Mouse (Mus musculus) fibroblast of lung, adult 2 months (primary cell): ENCODE data around the gene Dpy19l1.
A peak's percentile ranks its signal among the peaks of the same experiment; 100 is the strongest.

ENCODE experiments used
- DNase-seq: peaks from one replicate; pipeline ENCODE4 v3.0.0-alpha.2; 2011; ENCODE audit warnings: low read depth

Dpy19l1 gene

DNA sequence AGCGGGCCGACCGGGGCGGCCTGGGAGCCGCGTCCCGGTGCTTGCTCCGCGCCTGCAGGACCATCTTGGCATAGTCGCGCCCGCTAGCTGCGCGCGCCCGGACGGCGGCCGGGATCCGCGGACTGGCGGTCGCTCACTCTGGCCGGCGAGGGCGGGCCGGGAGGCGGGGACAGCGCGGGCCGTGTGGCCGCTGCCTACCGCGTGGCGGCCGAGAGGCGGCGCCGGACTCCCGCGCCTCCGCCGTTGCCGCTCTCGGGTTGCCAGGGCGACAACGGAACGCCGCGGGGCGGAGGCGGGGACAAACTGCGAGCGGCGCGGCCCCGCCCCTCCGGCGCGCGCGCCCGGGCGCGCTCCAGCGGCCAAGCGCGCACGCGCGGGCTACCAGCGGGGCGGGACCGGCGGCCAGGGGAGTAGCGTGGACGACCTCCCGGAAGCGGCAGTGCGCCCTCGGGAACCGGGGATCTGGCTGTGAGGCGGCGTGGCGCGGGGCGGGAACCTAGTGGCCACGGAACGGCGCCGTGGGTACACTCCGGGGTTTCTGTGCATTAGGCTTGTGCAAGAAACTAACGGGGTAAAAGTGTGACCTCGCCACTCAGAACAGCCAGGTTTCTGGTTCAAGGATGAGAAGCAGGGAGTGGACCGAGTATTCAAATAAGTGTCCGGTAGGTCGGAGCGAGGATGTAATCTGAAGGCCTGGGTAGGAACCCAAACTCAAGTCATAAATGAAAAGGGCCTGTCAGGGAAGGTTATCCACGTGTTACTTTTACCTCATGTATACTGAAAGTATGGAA lies at the start of gene Dpy19l1:
Gene Dpy19l1, minus strand, starts transcription at position 74 of the 791 bp plus-strand sequence.
- peak; percentile 67 for DNase-seq

DNA sequence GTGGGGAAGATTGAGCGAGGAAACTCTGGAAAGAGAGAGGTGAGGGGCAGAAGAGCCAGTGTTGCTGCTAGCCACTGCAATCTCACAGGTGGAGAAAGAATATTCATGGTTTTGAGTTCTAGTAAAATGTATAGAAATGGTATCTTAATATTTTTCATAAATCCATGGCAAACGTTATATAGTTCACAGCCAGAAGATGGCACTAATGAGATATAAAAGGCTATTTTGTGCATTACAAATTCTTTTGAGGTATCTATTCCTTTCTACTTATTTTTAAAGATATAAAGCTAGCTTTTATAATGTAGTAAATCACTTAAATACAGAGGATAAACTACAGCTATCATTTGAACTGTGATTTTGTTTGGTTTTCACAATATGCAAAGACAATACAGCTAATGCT lies 35.2 kb upstream of the Dpy19l1 start:
- DNase-seq = no peak

- DNase-seq = no peak
Observed at GRCm38 (mm10) chr9:24516575-24517139, 13.7 kb upstream of the Dpy19l1 start.

- no peak for DNase-seq
Observed at GRCm38 (mm10) chr9:24514078-24514469, 11.1 kb upstream of the Dpy19l1 start.

GRCm38 (mm10) chr9:24513290-24514077 lies 10.5 kb upstream of the Dpy19l1 start:
- no peak for DNase-seq

DNA sequence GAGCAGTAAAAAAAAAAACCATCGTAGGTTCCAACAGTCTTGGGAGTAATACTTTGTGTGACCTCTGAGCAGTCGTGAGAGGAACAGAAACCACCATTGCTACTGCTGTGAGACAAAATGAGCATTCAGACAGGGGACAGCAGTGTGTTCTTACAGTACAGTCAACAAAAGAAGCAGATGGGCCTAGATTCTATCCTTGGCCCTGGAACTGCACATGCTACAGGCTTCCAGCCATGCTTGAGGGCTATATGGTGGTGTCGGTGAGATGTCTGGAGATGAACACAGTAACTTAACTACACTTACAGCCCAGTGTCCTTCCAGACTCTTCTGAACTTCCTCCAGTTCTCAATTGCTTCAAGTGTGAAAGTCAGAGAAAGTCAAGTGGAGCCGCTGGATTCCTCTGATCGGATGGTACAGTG lies 9.2 kb upstream of the Dpy19l1 start:
- no peak for DNase-seq

DNA sequence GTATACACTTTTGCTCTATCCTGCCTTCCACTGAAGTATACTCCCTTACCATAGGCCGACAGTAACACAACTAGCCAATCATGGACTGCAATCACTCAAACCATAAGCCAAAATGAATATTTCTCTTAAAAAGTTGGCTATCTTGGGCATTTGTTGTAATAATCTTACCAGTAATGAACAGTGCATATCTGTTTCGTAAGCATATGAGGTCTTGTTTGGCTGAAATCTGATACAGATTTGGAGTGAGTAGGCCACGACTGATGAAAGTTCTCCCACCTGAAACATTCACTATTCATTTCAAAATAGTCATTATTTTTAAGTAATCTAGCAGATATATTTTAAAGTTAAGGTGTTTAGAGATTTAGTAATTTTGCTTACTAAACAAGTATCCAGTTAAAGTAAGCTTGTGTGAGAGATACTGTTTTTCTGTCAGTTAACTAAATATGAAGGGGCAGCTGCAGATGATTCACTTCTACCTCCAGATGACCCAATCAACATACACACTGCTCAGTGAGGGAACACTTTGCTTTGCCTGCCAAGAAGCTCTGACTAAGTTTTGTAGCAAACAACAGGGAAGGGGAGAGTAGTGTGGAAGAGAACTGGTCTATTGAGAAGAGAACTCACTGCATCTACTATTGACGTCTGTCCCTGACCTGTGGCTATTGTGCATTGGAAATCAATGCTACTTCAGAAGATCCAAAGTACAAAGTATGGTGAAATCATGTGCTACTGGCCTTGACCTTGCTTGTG lies 8.6 kb upstream of the Dpy19l1 start:
- peak; percentile 57 for DNase-seq

DNA sequence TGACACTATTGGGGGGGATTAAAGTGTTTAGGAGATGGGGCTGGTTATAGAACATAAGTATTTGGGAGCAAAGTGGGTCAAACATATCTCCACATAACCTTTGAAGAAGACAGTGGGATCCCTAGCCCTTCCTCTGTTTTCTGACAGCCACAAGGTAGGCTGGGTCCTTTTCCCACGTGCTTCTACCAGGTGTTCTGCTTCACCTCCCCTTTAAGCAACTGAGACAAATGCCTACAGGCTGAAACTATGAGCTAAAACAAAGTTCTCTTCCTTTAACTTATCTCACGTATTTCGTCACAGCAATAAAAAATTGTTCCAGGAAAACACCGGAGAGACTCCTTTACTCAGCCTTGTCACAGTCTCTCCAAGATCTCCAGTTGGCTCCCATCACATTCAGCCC lies 5.9 kb upstream of the Dpy19l1 start:
- DNase-seq = no peak

DNA sequence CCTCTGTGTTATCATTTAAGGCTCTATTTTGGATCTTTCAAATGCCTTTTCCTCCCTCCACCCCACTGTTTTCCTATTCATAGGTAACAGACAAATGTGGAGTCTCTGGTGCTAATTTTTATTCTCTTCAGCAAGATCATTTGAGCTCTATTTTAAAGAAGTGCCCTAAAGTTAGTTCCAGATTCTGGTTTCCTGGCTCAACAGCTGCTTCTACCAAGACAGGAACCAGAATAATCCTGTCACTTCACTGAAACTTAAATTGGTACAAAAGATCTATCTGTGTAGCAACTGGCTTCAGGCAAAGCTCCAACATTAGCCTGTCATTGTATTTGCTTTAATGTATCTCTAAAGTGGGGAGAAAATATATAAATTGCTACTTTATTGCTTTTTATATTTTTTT lies 3.6 kb upstream of the Dpy19l1 start:
- DNase-seq = no peak

GRCm38 (mm10) chr9:24505017-24505763 lies 2.2 kb upstream of the Dpy19l1 start:
- no peak for DNase-seq

GRCm38 (mm10) chr9:24504381-24504780 lies 1.4 kb upstream of the Dpy19l1 start:
- no peak for DNase-seq

- DNase-seq = no peak
Observed at GRCm38 (mm10) chr9:24503858-24504219, 899 bp upstream of the Dpy19l1 start.

- DNase-seq = no peak
Observed at GRCm38 (mm10) chr9:24502571-24503004, 352 bp downstream of the Dpy19l1 start.

DNA sequence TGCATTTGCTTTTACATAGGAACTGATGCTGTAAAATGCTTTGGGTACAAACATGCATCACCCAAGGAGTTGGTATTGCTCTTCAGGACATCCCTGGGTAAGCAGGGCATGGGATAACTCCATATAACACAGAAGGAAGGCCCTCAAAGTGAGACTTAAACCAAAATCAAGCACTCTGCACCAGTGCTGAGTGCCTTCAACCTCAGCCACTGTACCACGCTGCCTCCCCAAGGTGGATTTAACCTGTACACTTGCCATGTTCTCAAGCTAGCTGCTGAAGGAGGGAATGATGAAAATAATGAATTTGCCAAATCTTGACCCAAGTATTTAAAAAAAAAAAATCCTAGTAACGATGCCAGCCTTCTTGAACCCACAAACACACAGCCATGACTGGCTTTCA lies 1.3 kb downstream of the Dpy19l1 start:
- no peak for DNase-seq

DNA sequence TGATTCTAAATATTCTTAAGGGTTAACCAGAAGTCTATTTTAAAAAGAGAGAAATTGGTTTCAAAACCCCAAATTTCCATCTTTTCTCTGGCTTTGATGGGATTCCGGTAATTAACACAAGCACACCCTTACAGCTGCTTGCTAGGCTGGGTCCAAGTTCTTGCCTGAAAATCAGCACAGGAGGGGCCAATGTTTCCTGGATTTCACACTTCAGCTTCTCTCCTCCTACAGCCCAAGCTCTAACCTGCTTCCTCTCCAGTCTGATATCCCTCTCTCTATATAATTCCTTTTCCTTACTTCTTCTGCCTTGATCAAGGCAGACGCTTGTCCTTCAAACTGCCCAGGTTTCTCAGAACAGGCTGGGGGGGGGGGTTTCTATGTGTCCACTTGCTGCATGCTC lies 6.7 kb downstream of the Dpy19l1 start:
- DNase-seq = no peak

DNA sequence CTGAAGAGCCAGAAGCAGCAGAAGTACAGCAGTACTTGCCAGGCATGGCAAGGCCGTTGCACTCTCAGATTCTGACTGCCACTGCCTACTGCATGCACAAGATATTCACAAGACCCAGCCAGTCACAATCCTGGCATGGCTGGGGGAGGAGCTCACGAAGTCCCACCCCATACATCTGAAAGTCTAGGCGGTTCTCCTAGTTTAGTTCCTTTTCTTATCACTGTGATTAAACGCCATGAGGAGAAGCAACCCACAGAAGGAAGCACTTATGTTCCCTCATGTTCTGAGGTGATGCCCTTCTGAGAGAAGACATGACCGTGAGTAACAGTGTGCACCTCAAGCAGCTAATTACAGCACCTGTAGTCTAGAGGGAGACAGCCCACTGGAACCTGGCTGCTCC lies 12.4 kb downstream of the Dpy19l1 start:
- DNase-seq = no peak

DNA sequence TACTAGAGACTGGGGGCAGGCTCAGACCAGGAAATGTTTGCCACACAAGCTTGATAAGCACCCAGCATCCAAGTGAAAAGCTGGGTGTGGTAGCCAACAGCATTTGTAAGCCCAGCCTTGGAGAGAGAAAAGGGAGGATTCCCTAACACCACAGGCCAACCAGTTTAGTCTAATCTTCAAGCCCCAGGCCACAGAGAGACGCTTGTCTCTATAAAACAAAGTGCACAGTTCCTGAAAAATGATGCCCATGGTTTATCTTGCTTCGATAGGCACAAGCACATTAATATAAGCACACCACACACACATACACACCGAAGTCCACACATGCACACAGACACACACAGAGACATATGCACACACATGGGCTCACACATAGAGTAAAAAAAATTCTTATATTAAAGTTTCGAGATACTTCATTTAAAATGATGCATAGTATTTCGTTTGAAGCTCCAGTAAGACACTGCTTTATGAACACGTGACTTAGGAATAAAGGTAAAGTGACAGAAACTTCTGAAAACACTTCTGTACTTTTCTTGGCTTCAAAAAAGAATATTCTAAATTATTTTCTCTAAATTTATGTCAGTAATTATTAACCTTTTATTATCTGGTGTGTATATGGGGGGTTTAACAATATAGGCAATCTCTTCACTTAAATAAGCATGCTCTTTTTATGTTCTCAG lies 14.4 kb downstream of the Dpy19l1 start:
- DNase-seq = no peak

- no peak for DNase-seq
Observed at GRCm38 (mm10) chr9:24482375-24482774, 20.6 kb downstream of the Dpy19l1 start.

GRCm38 (mm10) chr9:24477251-24477650 lies 25.7 kb downstream of the Dpy19l1 start:
- no peak for DNase-seq

- no peak for DNase-seq
Observed at GRCm38 (mm10) chr9:24473824-24474223, 29.1 kb downstream of the Dpy19l1 start.

DNA sequence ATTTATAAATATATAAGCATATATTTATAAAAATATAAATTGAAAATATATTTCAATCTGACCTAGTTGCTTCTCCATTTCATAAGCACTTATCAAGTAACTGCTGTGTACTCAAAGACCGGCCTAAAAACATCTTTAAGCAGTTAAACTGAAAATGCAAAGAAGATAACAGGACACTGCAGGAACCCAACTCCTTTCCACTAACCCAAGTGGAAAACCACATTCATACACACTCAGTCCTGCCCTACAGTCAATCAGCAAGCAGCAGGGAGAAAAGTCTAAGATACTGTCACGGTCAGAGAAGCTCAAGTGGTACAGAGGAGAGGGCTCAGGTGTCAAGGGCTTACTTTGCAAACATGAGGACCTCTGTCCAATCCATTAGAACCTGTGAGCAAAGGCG lies 30.4 kb downstream of the Dpy19l1 start:
- DNase-seq = no peak
